Mouse (Mus musculus): ENCODE measurements around the gene Rasal3. TPM values are rescaled to one million over a fixed set of nuclear protein-coding genes. Genes with fewer than 3 reads are reported as not detected.

Rasal3 gene
- polyA plus RNA-seq, 1 experiment from 2014 or later = 2.1 TPM

DNA sequence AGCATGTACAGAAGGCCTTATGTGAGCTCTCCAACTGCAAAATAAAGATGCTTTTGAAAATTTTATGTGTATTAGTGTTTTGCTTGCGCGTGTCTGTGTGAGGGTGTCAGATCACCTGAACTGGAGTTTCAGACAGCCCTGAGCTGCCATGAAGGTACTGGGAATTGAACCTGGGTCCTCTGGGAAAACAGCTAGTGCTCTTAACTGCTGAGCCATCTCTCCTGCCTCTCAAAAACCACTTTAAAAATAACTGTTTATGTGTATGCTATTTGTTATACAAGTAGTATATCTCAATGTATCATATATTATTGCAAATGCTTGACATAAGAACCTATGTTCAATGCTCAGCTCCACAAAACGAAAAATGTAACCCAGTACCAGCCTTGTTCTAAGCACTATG is 52.1 kb downstream of the Rasal3 start:
- Histone ChIP-seq H3K27ac (no peak overlapping the region), H3K4me2 (peak overlapping the region; percentile 82), H3K9ac (no peak overlapping the region), H3K4me3 (replicated peaks) (peak overlapping the region; percentile 94; the same call in 1 of the 2 replicates), H3K27me3 (replicated peaks) (no peaks in the 10 kb centered on the region), H3K4me1 (peaks cover 14% of the 10 kb centered on the region), H3K36me3 (peaks cover 18% of the 10 kb centered on the region), H3K9me3 (no peaks in the 10 kb centered on the region)
- ATAC-seq (ENCODE audit: insufficient read depth, low FRiP score, low read depth) = no peak
- WGBS = 62% methylated on average over 3 of the region's 3 CpGs

DNA sequence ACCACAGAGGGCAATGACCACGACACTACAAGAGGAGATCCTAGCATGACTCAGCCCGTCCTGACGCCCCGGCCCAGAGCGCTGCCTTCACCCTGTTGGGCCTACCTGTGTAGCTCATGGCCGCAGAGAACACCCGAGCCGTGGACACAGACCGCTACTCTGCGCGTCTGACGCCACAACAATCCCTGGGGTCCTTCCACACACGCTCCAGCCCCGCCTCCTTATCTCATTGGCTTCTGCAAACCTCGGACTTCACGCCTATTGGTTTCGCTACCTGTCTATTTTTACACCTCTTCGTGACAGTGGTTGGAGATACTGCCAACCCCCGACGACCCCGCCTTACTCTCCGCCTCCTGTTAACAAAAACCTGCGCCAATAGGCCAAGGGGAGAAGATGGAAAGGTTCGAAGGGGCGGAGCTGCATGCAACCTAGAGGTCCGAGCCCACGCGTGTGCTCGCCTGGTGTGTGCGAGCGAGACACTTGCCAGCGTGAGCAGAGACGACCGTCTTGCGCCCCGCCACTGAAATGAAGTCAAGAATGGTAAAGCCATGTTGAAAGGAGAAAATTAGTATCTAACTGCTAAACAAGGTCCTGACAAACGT is 52.9 kb downstream of the Rasal3 start, which contains the start of gene Akap8l:
Gene Akap8l (minus strand): TSS at position 226 of the 602 bp plus-strand sequence.
- H3K27ac ChIP-seq = peak within 1 kb of the TSS; percentile 81
- peak within 1 kb of the TSS; percentile 94 for H3K4me3 ChIP-seq (replicated peaks)
- H3K4me1 ChIP-seq = peaks cover 14% of the 10 kb centered on the region
- H3K9me3 ChIP-seq = no peaks in the 10 kb centered on the region
- peak; percentile 96 for ATAC-seq (ENCODE audit: insufficient read depth, low FRiP score, low read depth)
- under 1% methylated on average over 37 of the region's 37 CpGs for WGBS
- H3K27me3 ChIP-seq (replicated peaks) = no peaks in the 10 kb centered on the region
- peaks cover 13% of the 10 kb centered on the region for H3K36me3 ChIP-seq
- peak within 1 kb of the TSS; percentile 60 for H3K9ac ChIP-seq
- H3K4me2 ChIP-seq = peak within 1 kb of the TSS; percentile 89

DNA sequence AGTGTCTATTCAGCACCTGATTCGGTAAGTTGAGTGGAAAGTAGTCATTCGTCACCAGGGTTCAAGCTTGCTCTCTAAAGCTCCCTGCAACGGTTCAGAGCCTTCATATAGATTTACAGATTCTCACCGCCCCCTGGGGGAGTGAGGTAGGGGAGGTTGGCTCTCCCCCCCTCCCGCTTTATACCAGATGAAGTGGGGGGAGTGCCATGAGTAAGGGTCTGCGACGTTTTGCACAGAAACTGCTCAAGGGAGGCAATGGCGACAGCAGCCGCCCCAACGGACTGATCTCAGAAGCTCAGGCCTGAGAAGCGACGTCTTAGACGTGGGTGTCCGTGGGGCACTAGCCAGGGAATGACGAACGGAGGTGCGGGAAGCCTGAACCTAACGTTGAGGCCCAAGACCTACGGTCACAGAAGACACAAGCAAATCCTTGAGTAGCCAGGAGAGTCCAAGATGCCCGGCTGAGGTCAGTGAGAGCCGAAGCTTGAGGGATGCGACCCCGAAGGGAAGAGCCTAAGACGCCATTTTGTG is 53.5 kb downstream of the Rasal3 start:
- no peaks in the 10 kb centered on the region for H3K27me3 ChIP-seq (replicated peaks)
- H3K9me3 ChIP-seq = no peaks in the 10 kb centered on the region
- H3K9ac ChIP-seq = peak overlapping the region; percentile 60
- peaks cover 14% of the 10 kb centered on the region for H3K4me1 ChIP-seq
- WGBS = under 1% methylated on average over 24 of the region's 24 CpGs
- peak overlapping the region; percentile 89 for H3K4me2 ChIP-seq
- H3K36me3 ChIP-seq = peaks cover 9% of the 10 kb centered on the region
- H3K4me3 ChIP-seq (replicated peaks) = peak overlapping the region; percentile 94
- H3K27ac ChIP-seq = peak overlapping the region; percentile 81
- ATAC-seq (ENCODE audit: insufficient read depth, low FRiP score, low read depth) = no peak; the same call in none of the 2 replicates

DNA sequence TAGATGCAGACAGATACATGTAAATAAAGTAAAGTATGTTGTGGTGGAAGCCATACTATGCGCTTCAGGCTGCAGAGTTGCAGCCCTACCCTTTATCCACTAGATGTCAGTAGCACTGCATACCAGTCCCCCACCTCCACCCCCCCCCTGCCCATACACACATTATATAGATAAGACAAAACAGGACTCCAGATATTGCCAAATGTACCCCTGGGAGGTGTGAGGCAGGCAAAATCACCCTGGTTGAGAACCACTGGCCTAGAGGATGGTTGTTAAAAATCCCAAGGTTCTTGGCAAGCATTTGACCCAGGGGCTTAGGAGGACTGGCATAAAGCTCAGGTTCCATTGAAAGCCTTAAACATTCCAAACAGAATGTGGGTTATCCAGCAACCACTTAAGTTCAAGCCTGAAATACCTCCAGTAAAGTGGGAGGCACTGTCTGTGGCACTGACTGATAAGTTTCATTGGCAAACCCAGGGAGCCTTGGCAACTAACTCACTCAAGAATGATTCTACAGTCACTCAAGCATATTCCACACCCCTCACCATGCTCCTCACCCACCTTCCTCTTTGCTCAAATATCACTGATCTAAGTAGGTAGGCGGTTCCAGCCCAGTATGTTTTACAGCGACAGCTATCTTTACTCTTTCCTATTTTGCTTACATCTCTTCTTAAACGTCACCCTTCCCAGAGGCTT is 54.2 kb downstream of the Rasal3 start:
- ATAC-seq (ENCODE audit: insufficient read depth, low FRiP score, low read depth) = no peak
- WGBS = 5% methylated on average over 4 of the region's 4 CpGs
- Histone ChIP-seq H3K4me2 (peak overlapping the region; percentile 89), H3K4me3 (replicated peaks) (peak overlapping the region; percentile 94), H3K27ac (peak overlapping the region; percentile 81; the same call in 1 of the 2 replicates), H3K36me3 (peaks cover 7% of the 10 kb centered on the region), H3K4me1 (peaks cover 14% of the 10 kb centered on the region), H3K9me3 (no peaks in the 10 kb centered on the region), H3K9ac (peak overlapping the region; percentile 60; the same call in 1 of the 2 replicates), H3K27me3 (replicated peaks) (no peaks in the 10 kb centered on the region)

DNA sequence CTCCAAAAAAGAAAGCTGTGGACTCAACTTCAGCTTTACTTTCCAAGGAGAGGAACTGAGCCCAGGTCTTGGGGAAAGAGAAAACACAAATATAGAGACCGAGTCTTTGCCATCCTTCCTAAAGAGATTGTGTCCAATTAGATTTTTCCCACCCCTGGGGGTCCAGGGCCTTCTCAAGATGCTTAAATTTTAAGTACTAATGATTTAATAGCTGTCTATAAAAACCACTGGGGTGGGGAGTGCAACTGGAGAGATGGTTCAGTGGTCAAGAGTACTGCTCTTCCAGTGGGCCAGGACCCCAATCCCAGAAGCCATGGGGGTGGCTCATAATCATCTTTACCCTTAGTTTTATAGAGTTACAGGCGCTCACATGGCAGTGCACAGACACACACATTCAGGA is 55.0 kb downstream of the Rasal3 start:
- H3K9ac ChIP-seq = no peak overlapping the region
- peak overlapping the region; percentile 89; the same call in 1 of the 2 replicates for H3K4me2 ChIP-seq
- no peak overlapping the region for H3K27ac ChIP-seq
- H3K4me1 ChIP-seq = peaks cover 14% of the 10 kb centered on the region
- no peak overlapping the region for H3K4me3 ChIP-seq (replicated peaks)
- H3K36me3 ChIP-seq = peaks cover 5% of the 10 kb centered on the region; the same call in 1 of the 2 replicates
- 84% methylated on average over 2 of the region's 2 CpGs for WGBS
- no peaks in the 10 kb centered on the region for H3K9me3 ChIP-seq
- no peaks in the 10 kb centered on the region for H3K27me3 ChIP-seq (replicated peaks)
- ATAC-seq (ENCODE audit: insufficient read depth, low FRiP score, low read depth) = no peak

DNA sequence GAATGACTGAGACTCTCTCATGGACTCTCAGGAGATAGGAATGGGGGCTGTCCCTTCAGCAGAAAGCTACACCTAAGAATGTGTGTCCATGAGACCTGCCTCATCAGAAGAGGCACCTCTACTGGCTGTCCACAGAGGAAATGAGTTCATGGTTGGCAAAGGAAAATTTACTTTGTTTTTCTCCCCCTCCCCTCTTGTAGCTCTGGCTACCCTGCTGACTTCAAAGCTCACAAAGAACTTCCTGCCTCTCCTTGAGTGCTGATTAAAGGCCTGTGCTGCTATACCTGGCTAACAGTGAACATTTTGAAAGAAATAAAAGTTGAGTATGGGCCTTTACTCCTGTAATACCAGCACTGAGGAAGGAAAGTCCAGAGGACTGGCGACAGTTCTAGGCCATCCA is 62.3 kb downstream of the Rasal3 start:
- H3K4me1 ChIP-seq = no peaks in the 10 kb centered on the region
- no peaks in the 10 kb centered on the region for H3K27me3 ChIP-seq (replicated peaks)
- no peak overlapping the region for H3K9ac ChIP-seq
- H3K9me3 ChIP-seq = no peaks in the 10 kb centered on the region
- H3K27ac ChIP-seq = no peak overlapping the region
- no peak overlapping the region for H3K4me3 ChIP-seq (replicated peaks)
- peaks cover 23% of the 10 kb centered on the region; the same call in 1 of the 2 replicates for H3K36me3 ChIP-seq
- no peak overlapping the region for H3K4me2 ChIP-seq
- no peak for ATAC-seq (ENCODE audit: insufficient read depth, low FRiP score, low read depth)
- 90% methylated on average over 1 of the region's 1 CpGs for WGBS

Small RNA genes lying within 50 kb of the gene (microRNA-seq; reads per million reads assigned to microRNA genes)
- gene Gm22201 = not detected

Other genes with a start within 250 kb of the Rasal3 start
- 13.1 and 14.2 TPM in 2 replicates for gene Notch3, start 236.7 kb downstream of the Rasal3 start, polyA plus RNA-seq (2015; fragmentation: Nextera tagmentation; extraction: Ambion mirVana)
- gene Ephx3, start 214.0 kb downstream of the Rasal3 start, polyA plus RNA-seq (2015; fragmentation: Nextera tagmentation; extraction: Ambion mirVana) = 1.5 and 5.0 TPM in 2 replicates
- gene Brd4, start 118.9 kb downstream of the Rasal3 start, polyA plus RNA-seq (2015; fragmentation: Nextera tagmentation; extraction: Ambion mirVana) = 68.8 and 79.5 TPM in 2 replicates
- 86.1 and 98.3 TPM in 2 replicates for gene Akap8, start 82.3 kb downstream of the Rasal3 start, polyA plus RNA-seq (2015; fragmentation: Nextera tagmentation; extraction: Ambion mirVana)
- 83.5 and 91.1 TPM in 2 replicates for gene Akap8l, start 53.0 kb downstream of the Rasal3 start, polyA plus RNA-seq (2015; fragmentation: Nextera tagmentation; extraction: Ambion mirVana)
- 26.2 and 31.2 TPM in 2 replicates for gene Wiz, start 14.1 kb downstream of the Rasal3 start, polyA plus RNA-seq (2015; fragmentation: Nextera tagmentation; extraction: Ambion mirVana)
- 0.26 and 0.45 TPM in 2 replicates for gene Pglyrp2, start 20.6 kb upstream of the Rasal3 start, polyA plus RNA-seq (2015; fragmentation: Nextera tagmentation; extraction: Ambion mirVana)
- gene Cyp4f39, start 49.1 kb upstream of the Rasal3 start, polyA plus RNA-seq (2015; fragmentation: Nextera tagmentation; extraction: Ambion mirVana) = 5.2 and 8.9 TPM in 2 replicates
- 6.5 and 7.4 TPM in 2 replicates for gene Cyp4f17, start 102.5 kb upstream of the Rasal3 start, polyA plus RNA-seq (2015; fragmentation: Nextera tagmentation; extraction: Ambion mirVana)
- gene Cyp4f16, start 133.0 kb upstream of the Rasal3 start, polyA plus RNA-seq (2015; fragmentation: Nextera tagmentation; extraction: Ambion mirVana) = 24.6 and 26.6 TPM in 2 replicates
- not detected in 2 replicates for gene Cyp4f37, start 217.7 kb upstream of the Rasal3 start, polyA plus RNA-seq (2015; fragmentation: Nextera tagmentation; extraction: Ambion mirVana)

Data from stomach, embryonic 15.5 days (tissue).